Mouse (Mus musculus) limb, embryonic 14.5 days (tissue): Measurements from ENCODE around the gene Kdm2b. TPM values are rescaled to one million over a fixed set of nuclear protein-coding genes. Genes with fewer than 3 reads are reported as not detected.

Experiments
- ATAC-seq: fragments of 200-750 bp; cut with Nextera tagmentation; 2 replicates; pipeline ENCODE4 v1.8.0; 2017; ENCODE audit warnings: low read depth, moderate number of reproducible peaks, moderate TSS enrichment; ENCODE audit not compliant: low FRiP score
- DNase-seq: peaks from one replicate; pipeline ENCODE4 v3.0.0-alpha.2; 2015; ENCODE audit warnings: low spot score
- H3K27ac ChIP-seq: fragments of 300-500 bp; sonication (generic); replicated peaks from 2 replicates; pipeline ENCODE4 v1.5.1; 2014; ENCODE audit warnings: low read depth, mild to moderate bottlenecking, low read length, moderate library complexity, mixed read lengths
- H3K27me3 ChIP-seq: fragments of 300-500 bp; sonication (generic); 2 replicates; pipeline ENCODE4 v1.6.1; 2014; ENCODE audit warnings: low read length, mixed read lengths; ENCODE audit not compliant: control insufficient read depth, insufficient read depth
- H3K36me3 ChIP-seq: fragments of 300-500 bp; sonication (generic); 2 replicates; pipeline ENCODE4 v1.6.1; 2014; ENCODE audit warnings: mild to moderate bottlenecking, low read length, moderate library complexity, mixed read lengths; ENCODE audit not compliant: control insufficient read depth, insufficient read depth
- H3K4me1 ChIP-seq: fragments of 300-500 bp; sonication (generic); 2 replicates; pipeline ENCODE4 v1.6.1; 2014; ENCODE audit warnings: antibody characterized with exemption, low read length, mixed read lengths; ENCODE audit not compliant: control insufficient read depth, insufficient read depth
- H3K4me2 ChIP-seq: fragments of 300-500 bp; sonication (generic); replicated peaks from 2 replicates; pipeline ENCODE4 v1.6.1; 2014; ENCODE audit warnings: low read depth, mild to moderate bottlenecking, low read length, moderate library complexity; ENCODE audit not compliant: severe bottlenecking
- H3K4me3 ChIP-seq: fragments of 300-500 bp; sonication (generic); replicated peaks from 2 replicates; pipeline ENCODE4 v1.5.1; 2014; ENCODE audit warnings: low read length
- H3K9ac ChIP-seq: fragments of 300-500 bp; sonication (generic); 2 replicates; pipeline ENCODE4 v1.6.1; 2014; ENCODE audit warnings: mild to moderate bottlenecking, low read depth, low read length, moderate library complexity; ENCODE audit not compliant: severe bottlenecking
- H3K9me3 ChIP-seq: fragments of 300-500 bp; sonication (generic); 2 replicates; pipeline ENCODE4 v1.6.1; 2016; ENCODE audit warnings: low read length; ENCODE audit not compliant: control insufficient read depth
- POLR2A ChIP-seq: fragments of 200-500 bp; IDR thresholded peaks from 2 replicates; pipeline ENCODE4 v1.8.0; 2012; ENCODE audit warnings: inconsistent platforms, mild to moderate bottlenecking, moderate library complexity, borderline replicate concordance; ENCODE audit not compliant: insufficient read depth, insufficient read length; ENCODE audit errors: extremely low read depth
- WGBS: fragments of 180-500 bp; shearing (Covaris S2); extraction: QIAGEN DNeasy Blood & Tissue Kit; methylation state at CpG from one replicate; pipeline ENCODE4 v1.1.7; 2014; 5-methylcytosine and 5-hydroxymethylcytosine counted together
- polyA plus RNA-seq, 2 experiments: library from polyadenylated mRNA; depleted of rRNA in 1 of 2; stranded (reverse) in 1 of 2; unstranded in 1 of 2; fragments of >200 nt; fragmentation: Nextera tagmentation in 1 of 2; extraction: Ambion mirVana in 1 of 2; gene quantifications; 2 replicates each; pipeline versions ENCODE4 v1.2.1 to v1.2.3; 2012 to 2014

Gene Kdm2b
- polyA plus RNA-seq, 2 experiments = 37.0 to 40.9 TPM

- 82% methylated on average over 9 of the region's 9 CpGs for WGBS
- Histone ChIP-seq H3K9me3 (no peaks in the 10 kb centered on the region), H3K4me2 (no peak overlapping the region), H3K27ac (no peak overlapping the region), H3K36me3 (0 out of 2 replicates have a peak, but pooled peaks cover 4% of the 10 kb centered on the region), H3K9ac (no peak overlapping the region), H3K4me3 (no peak overlapping the region), H3K4me1 (no peaks in the 10 kb centered on the region), H3K27me3 (no peaks in the 10 kb centered on the region)
- TF ChIP-seq POLR2A = no peak
- DNase-seq (no peak), ATAC-seq (no peak)
Observed at GRCm38 (mm10) chr5:122972116-122972515, 17.5 kb downstream of the Kdm2b start.

- WGBS = 88% methylated on average over 4 of the region's 4 CpGs
- no peaks in the 10 kb centered on the region for H3K9me3 ChIP-seq
Observed at GRCm38 (mm10) chr5:122971438-122971837, 18.2 kb downstream of the Kdm2b start.

GRCm38 (mm10) chr5:122970056-122970455 is 19.6 kb downstream of the Kdm2b start:
- no peaks in the 10 kb centered on the region for H3K27me3 ChIP-seq
- WGBS = 81% methylated on average over 5 of the region's 5 CpGs
- no peak overlapping the region for H3K9ac ChIP-seq
- no peak for TF ChIP-seq POLR2A
- DNase-seq (no peak), ATAC-seq (no peak)
- 0 out of 2 replicates have a peak, but pooled peaks cover under 1% of the 10 kb centered on the region for H3K36me3 ChIP-seq
- H3K4me1 ChIP-seq = no peaks in the 10 kb centered on the region
- no peak overlapping the region for H3K4me3 ChIP-seq
- no peaks in the 10 kb centered on the region for H3K9me3 ChIP-seq
- no peak overlapping the region for H3K27ac ChIP-seq
- no peak overlapping the region for H3K4me2 ChIP-seq

More at GRCm38 (mm10) chr5:122971438-122971837, 18.2 kb downstream of the Kdm2b start:
- DNase-seq = no peak
- no peak for TF ChIP-seq POLR2A
- no peak overlapping the region for H3K9ac ChIP-seq
- ATAC-seq = no peak
- H3K36me3 ChIP-seq = 0 out of 2 replicates have a peak, but pooled peaks cover 4% of the 10 kb centered on the region
- no peaks in the 10 kb centered on the region for H3K27me3 ChIP-seq
- H3K27ac ChIP-seq = no peak overlapping the region
- H3K4me2 ChIP-seq = no peak overlapping the region
- no peak overlapping the region for H3K4me3 ChIP-seq
- H3K4me1 ChIP-seq = no peaks in the 10 kb centered on the region

- Histone ChIP-seq H3K36me3 (no peaks in the 10 kb centered on the region), H3K9ac (no peak overlapping the region), H3K4me1 (no peaks in the 10 kb centered on the region), H3K9me3 (no peaks in the 10 kb centered on the region), H3K4me3 (no peak overlapping the region), H3K27ac (no peak overlapping the region), H3K27me3 (no peaks in the 10 kb centered on the region), H3K4me2 (no peak overlapping the region)
- no peak for TF ChIP-seq POLR2A
- 0 out of 2 replicates have a peak, but pooled peaks have one; percentile 34 for ATAC-seq
- WGBS = 42% methylated on average over 4 of the region's 4 CpGs
- DNase-seq = peak; percentile 55
Observed at GRCm38 (mm10) chr5:122968322-122968721, 21.3 kb downstream of the Kdm2b start.

- TF ChIP-seq POLR2A = no peak
- H3K4me3 ChIP-seq = no peak overlapping the region
- WGBS = 87% methylated on average over 11 of the region's 11 CpGs
- no peaks in the 10 kb centered on the region for H3K4me1 ChIP-seq
- H3K9ac ChIP-seq = no peak overlapping the region
- ATAC-seq (no peak), DNase-seq (no peak)
- no peak overlapping the region for H3K4me2 ChIP-seq
- no peaks in the 10 kb centered on the region; the same call in 1 of the 2 replicates for H3K36me3 ChIP-seq
- H3K27ac ChIP-seq = no peak overlapping the region
- no peaks in the 10 kb centered on the region for H3K27me3 ChIP-seq
- no peaks in the 10 kb centered on the region for H3K9me3 ChIP-seq
Observed at GRCm38 (mm10) chr5:122965427-122965826, 24.2 kb downstream of the Kdm2b start.

- 87% methylated on average over 6 of the region's 6 CpGs for WGBS
- TF ChIP-seq POLR2A = no peak
- no peak overlapping the region for H3K27ac ChIP-seq
- H3K9me3 ChIP-seq = no peaks in the 10 kb centered on the region
- no peak overlapping the region for H3K9ac ChIP-seq
- ATAC-seq = no peak
- H3K4me1 ChIP-seq = no peaks in the 10 kb centered on the region
- no peaks in the 10 kb centered on the region for H3K27me3 ChIP-seq
- no peak overlapping the region for H3K4me2 ChIP-seq
- H3K36me3 ChIP-seq = no peaks in the 10 kb centered on the region; the same call in 1 of the 2 replicates
- no peak overlapping the region for H3K4me3 ChIP-seq
- DNase-seq = no peak
Observed at GRCm38 (mm10) chr5:122964853-122965252, 24.8 kb downstream of the Kdm2b start.
